Mouse (Mus musculus) intestine, embryonic 16.5 days (tissue): ENCODE data around the gene Napb. TPM values are rescaled to one million over a fixed set of nuclear protein-coding genes. Genes with fewer than 3 reads are reported as not detected.
"Not testable (repeated sequence)": the region's sequence is repeated elsewhere in the genome, so short reads cannot be mapped to it uniquely, and the experiment has no call there.

Experiments used
- ATAC-seq: fragments of 200-750 bp; cut with Nextera tagmentation; 2 replicates; pipeline ENCODE4 v1.8.0; 2017; ENCODE audit warnings: moderate TSS enrichment, moderate library complexity
- H3K27ac ChIP-seq: fragments of 300-500 bp; sonication (generic); 2 replicates; pipeline ENCODE4 v1.5.1; 2014; ENCODE audit warnings: mild to moderate bottlenecking, low read length
- H3K27me3 ChIP-seq: fragments of 300-500 bp; sonication (generic); replicated peaks from 2 replicates; pipeline ENCODE4 v1.6.1; 2014; ENCODE audit warnings: low read length, control low read depth, mixed read lengths; ENCODE audit not compliant: control insufficient read depth, insufficient read depth
- H3K36me3 ChIP-seq: fragments of 300-500 bp; sonication (generic); 2 replicates; pipeline ENCODE4 v1.6.1; 2014; ENCODE audit warnings: low read length, control low read depth; ENCODE audit not compliant: control insufficient read depth, insufficient read depth
- H3K4me1 ChIP-seq: fragments of 300-500 bp; sonication (generic); 2 replicates; pipeline ENCODE4 v1.6.1; 2014; ENCODE audit warnings: low read length, control low read depth, mixed read lengths; ENCODE audit not compliant: control insufficient read depth, insufficient read depth
- H3K4me2 ChIP-seq: fragments of 300-500 bp; sonication (generic); 2 replicates; pipeline ENCODE4 v1.6.1; 2014; ENCODE audit warnings: low read depth, low read length, control low read depth
- H3K4me3 ChIP-seq: fragments of 300-500 bp; sonication (generic); 2 replicates; pipeline ENCODE4 v1.5.1; 2014; ENCODE audit warnings: mild to moderate bottlenecking, low read length
- H3K9ac ChIP-seq: fragments of 300-500 bp; sonication (generic); 2 replicates; pipeline ENCODE4 v1.6.1; 2014; ENCODE audit warnings: low read depth, low read length
- H3K9me3 ChIP-seq: fragments of 300-500 bp; sonication (generic); 2 replicates; pipeline ENCODE4 v1.6.1; 2016; ENCODE audit warnings: low read length, control low read depth; ENCODE audit not compliant: control insufficient read depth
- WGBS: fragments of 180-500 bp; shearing (Covaris S2); extraction: QIAGEN DNeasy Blood & Tissue Kit; methylation state at CpG from one replicate; pipeline ENCODE4 v1.1.7; 2014; 5-methylcytosine and 5-hydroxymethylcytosine counted together
- polyA plus RNA-seq: library from polyadenylated mRNA; unstranded; fragments of >200 nt; fragmentation: Nextera tagmentation; extraction: Ambion mirVana; gene quantifications from 2 replicates; pipeline ENCODE4 v1.2.1, GENCODE M21; 2015

Napb gene
- polyA plus RNA-seq = 3.1 and 3.3 TPM in 2 replicates

DNA sequence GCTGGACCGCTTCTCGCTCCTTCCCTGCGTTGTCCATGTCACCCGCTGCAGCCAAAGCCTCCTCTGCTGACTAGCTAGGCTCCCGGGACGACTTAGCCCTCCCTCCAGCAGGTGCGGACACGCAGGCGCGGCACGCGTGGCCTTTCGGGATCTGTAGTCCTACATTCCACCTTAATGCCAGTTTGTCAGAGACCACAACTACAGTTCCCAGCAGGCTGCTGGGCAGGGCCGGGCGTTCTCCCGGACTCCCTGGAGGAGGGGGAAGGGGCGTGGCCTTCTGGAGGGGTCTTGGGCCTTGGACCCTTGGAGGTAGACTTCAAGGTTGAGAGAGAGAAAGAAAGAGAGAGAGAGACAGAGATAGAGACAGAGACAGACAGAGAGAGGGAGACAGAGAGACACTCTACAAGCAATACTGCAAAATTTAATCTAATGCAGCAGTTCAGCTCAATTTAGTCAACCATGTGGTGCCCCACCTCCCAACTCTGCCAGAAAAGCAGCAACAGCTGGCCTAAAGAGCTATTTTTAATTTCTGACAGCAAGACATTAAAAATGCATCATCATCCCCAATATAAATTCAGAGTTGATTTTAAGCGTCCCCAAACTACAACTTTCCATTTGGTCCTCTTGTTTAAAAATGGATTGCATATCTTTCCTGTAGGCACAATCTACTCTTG lies at the start of gene Napb:
Gene Napb (minus strand): TSS at position 141 of the 674 bp plus-strand sequence.
- Histone ChIP-seq H3K27ac (no peak within 1 kb of the TSS), H3K4me1 (no peaks in the 10 kb centered on the region)

DNA sequence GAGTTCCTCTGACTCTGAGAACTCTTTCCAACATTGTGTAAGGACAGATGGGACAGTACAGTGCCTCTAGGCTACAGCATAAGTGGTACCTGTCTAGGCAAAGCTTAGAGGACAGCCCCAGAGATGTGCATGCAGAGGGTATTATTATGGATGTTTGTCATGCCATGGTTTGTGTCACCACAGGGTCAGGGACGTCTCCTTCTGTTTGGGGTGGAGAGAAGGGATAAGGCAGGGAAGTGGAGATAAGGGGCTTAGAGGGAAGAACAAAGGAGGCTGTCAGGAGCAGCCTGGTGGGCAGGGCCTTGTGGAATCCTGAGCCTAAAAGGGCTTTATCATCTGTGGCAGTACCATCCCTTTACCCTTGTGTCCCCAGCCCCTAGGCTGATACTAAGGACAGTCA lies 49.4 kb upstream of the Napb start, which contains the start of gene 8030411F24Rik:
Gene 8030411F24Rik (plus strand): TSS at position 301 of the 400 bp plus-strand sequence.
- H3K9ac ChIP-seq = no peak within 1 kb of the TSS
- ATAC-seq = no peak
- WGBS = 15% methylated on average over 1 of the region's 1 CpGs
- H3K4me1 ChIP-seq = no peaks in the 10 kb centered on the region
- H3K4me3 ChIP-seq = no peak within 1 kb of the TSS
- H3K27ac ChIP-seq = no peak within 1 kb of the TSS
- no peaks in the 10 kb centered on the region for H3K9me3 ChIP-seq
- H3K27me3 ChIP-seq = no peaks in the 10 kb centered on the region
- no peaks in the 10 kb centered on the region for H3K36me3 ChIP-seq
- no peak within 1 kb of the TSS for H3K4me2 ChIP-seq

More for the DNA sequence above, at the start of gene Napb:
- ATAC-seq = peak; percentile 100
- Histone ChIP-seq H3K4me3 (peak within 1 kb of the TSS; percentile 78), H3K9me3 (no peaks in the 10 kb centered on the region), H3K4me2 (peak within 1 kb of the TSS; percentile 94), H3K36me3 (no peaks in the 10 kb centered on the region), H3K27me3 (no peaks in the 10 kb centered on the region), H3K9ac (peak within 1 kb of the TSS; percentile 83)
- WGBS = 5% methylated on average over 18 of the region's 18 CpGs

DNA sequence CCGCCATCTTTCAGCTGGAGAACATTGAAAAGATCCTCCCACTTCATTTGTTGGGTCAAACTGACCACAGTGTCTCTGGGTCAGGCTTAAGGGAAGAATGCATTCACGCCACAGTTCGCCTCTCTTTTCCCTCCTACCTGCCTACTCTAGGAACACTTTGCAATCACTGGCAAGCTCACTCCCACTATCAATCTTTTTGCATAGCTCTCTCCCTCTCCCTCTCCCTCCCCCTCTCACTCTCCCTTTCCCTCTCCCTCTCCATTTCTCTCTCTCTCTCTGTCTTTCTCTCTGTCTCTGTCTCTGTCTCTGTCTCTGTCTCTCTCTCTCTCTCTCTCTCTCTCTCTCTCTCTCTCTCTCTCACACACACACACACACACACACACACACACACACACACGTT lies 39.1 kb upstream of the Napb start, which contains the start of gene Cst11:
Gene Cst11 (minus strand): TSS at position 101 of the 400 bp plus-strand sequence.
- H3K9me3 ChIP-seq, H3K36me3 ChIP-seq, H3K27ac ChIP-seq, H3K9ac ChIP-seq, H3K4me1 ChIP-seq, H3K4me2 ChIP-seq, H3K4me3 ChIP-seq, H3K27me3 ChIP-seq, ATAC-seq: not testable (repeated sequence)
- WGBS = 84% methylated on average over 4 of the region's 4 CpGs

DNA sequence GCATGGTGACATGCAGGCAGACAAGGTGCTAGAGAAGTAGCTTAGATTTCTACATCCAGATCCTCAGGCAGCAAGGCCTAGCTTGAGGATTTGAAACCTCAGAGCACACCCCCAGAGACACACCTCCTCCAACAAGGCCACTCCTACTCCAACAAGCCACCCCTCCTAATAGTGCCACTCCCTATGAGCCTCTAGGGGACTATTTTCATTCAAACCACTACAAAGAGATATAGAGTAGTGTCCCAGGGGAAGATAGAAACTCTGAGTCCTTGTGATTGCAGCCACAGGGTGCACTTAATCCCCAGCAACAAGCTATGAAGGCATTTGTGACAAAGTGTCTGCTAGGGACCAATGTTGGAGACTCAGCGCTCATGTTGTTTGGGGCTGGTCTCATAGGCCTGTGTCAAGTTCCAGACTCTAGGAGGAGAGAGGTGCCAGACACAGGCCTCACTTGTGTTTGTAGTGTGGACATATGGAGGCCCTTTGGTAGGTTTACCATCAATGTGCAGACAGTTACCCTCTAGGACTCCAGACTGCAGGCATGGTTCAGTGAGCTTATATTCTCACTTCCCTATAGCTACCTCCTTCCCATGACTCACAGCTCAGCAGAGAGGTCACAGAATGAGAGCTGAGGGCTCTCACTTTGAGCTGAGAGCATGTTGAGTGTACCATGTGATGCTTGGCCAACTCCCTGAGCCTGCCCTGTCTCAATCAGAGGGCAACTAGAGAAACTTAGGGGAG lies 31.6 kb upstream of the Napb start:
- Histone ChIP-seq H3K36me3 (no peaks in the 10 kb centered on the region), H3K27me3 (no peaks in the 10 kb centered on the region), H3K27ac (no peak overlapping the region), H3K4me3 (no peak overlapping the region), H3K4me2 (no peak overlapping the region), H3K4me1 (no peaks in the 10 kb centered on the region), H3K9ac (no peak overlapping the region), H3K9me3 (no peaks in the 10 kb centered on the region)
- 92% methylated on average over 1 of the region's 1 CpGs for WGBS
- ATAC-seq = no peak

DNA sequence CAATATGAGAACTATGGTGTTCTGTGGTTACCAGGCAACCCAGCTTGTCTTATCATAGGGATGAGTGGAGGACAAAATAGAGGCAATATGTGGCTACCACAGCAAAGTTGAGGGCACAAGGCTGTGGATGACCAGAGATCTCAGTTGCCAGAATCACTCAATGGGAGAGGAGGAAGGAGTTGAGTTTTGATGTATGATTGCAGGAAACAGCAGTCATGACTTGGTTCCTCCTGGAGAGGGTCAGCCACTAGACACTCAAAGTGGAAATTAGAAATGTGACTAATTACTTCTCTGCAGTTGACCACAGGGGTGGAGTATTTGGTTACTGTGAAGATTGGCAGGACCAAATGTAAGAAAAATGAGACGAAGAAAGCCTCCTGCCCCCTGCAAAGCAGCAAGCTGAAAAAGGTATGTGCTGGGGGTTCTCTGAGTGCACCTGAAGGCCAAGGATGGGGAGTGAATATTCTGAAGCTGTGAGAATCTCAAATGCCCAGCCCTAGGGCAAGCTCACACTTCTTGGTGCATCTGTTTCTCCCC lies 22.1 kb upstream of the Napb start:
- Histone ChIP-seq H3K9me3 (no peaks in the 10 kb centered on the region), H3K4me2 (no peak overlapping the region), H3K27me3 (no peaks in the 10 kb centered on the region), H3K4me1 (no peaks in the 10 kb centered on the region), H3K9ac (no peak overlapping the region), H3K4me3 (no peak overlapping the region), H3K27ac (no peak overlapping the region), H3K36me3 (no peaks in the 10 kb centered on the region)
- 74% methylated on average over 1 of the region's 1 CpGs for WGBS
- no peak for ATAC-seq

DNA sequence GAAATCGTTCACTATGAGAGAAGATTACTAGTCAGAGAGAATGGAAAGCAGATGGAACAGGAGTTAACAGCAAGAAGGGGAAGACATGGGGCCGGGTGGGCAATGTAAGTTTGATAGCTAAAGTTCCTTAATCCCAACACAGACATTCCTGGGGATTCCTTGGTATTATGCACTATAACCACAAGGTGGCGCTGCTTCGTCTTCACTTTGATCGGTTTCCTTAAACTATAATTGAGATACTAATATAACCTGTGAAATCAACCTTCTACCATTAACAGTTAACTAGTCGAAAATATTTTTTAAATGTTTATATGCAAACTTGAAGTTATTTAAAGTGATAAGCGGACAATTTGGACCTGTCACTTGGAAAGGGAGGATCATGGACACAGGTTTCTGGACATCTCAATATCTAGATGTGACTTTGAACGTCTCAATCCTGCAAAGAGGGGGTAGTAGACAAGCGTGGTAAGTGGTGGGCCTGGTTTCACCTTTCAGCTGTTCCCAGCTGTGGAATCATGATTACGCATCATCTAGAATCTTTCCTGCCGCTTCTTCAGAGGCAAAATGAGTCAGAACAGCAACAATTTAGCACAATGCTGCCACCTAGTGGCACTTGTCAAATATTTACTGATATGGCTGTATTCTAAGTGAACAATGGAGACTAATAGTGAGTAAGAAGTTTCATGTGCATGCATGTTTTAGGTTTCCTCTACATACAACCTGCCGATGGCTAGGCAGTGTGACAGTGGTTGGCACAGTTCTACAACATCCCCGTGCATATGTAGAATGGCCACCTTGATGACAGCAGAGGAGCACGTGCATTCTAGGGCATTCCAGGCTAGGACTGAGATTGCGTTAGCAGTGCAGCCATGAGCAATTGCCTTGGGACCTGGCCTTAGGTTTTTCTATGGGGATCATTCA lies 19.9 kb upstream of the Napb start:
- H3K36me3 ChIP-seq = no peaks in the 10 kb centered on the region
- peak overlapping the region; percentile 66 for H3K4me2 ChIP-seq
- no peak overlapping the region for H3K9ac ChIP-seq
- no peak overlapping the region for H3K27ac ChIP-seq
- H3K9me3 ChIP-seq = no peaks in the 10 kb centered on the region
- ATAC-seq = peak; percentile 88
- H3K4me3 ChIP-seq = peak overlapping the region; percentile 29; the same call in 1 of the 2 replicates
- no peaks in the 10 kb centered on the region for H3K27me3 ChIP-seq
- no peaks in the 10 kb centered on the region for H3K4me1 ChIP-seq
- 18% methylated on average over 15 of the region's 15 CpGs for WGBS

DNA sequence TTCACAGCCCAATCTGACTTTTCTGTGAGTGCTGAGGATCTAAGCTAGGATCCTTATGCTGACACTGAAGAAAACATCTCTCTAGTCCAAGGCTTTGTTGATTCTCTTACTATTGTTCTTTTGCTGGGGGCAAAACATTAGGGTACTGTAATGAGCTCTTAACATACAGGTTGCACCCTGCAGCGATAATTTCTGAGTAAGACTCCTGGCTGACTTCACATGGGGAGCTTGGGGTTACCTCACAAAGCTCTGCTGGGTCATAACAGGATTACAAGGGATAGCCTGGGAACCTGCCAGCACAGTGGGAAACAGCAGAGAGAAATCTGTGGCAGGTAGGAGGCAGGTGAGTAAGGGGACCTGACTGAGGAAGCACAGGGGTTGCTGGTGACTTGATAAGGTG lies 17.8 kb upstream of the Napb start, which contains the start of gene Cstl1:
Gene Cstl1 (plus strand): TSS at position 301 of the 400 bp plus-strand sequence.
- Histone ChIP-seq H3K27ac (no peak within 1 kb of the TSS), H3K4me1 (no peaks in the 10 kb centered on the region), H3K9me3 (no peaks in the 10 kb centered on the region), H3K36me3 (no peaks in the 10 kb centered on the region), H3K4me3 (no peak within 1 kb of the TSS), H3K4me2 (no peak within 1 kb of the TSS), H3K27me3 (no peaks in the 10 kb centered on the region), H3K9ac (no peak within 1 kb of the TSS)
- no peak for ATAC-seq
- 85% methylated on average over 1 of the region's 1 CpGs for WGBS

DNA sequence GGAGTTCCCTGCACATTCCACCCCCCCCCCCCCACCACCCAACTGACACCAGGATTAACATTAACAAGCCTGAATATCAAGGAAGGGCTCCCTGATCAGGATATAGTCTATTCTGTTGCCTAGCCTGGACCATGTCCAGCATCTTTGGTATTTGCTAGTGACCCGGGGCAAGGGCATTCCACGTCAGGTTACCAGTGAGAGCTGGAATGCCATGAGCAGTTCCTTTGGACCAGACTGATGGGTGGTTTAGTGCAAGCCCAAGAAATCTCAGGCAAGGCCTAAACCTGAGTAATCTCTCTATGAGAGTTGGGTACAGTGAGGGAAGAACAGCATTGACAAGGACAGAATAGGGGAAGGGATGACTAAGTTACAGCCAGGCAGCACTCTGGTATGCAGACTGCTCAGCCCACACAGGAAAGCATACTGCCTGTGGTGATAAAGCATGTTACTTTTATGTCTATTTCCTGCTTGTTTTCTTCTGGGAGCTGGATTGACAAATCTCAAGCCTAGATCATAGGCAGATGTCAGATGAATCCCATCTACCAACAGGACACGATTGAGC lies 11.7 kb upstream of the Napb start:
- no peak for ATAC-seq
- no peak overlapping the region for H3K4me2 ChIP-seq
- H3K4me3 ChIP-seq = no peak overlapping the region
- no peak overlapping the region for H3K27ac ChIP-seq
- H3K9ac ChIP-seq = no peak overlapping the region
- 78% methylated on average over 3 of the region's 3 CpGs for WGBS
- no peaks in the 10 kb centered on the region for H3K27me3 ChIP-seq
- no peaks in the 10 kb centered on the region for H3K36me3 ChIP-seq
- no peaks in the 10 kb centered on the region for H3K4me1 ChIP-seq
- no peaks in the 10 kb centered on the region for H3K9me3 ChIP-seq
